Mouse (Mus musculus) MN1 (cell line): ENCODE measurements at regions not wholly inside any gene's neighbourhood (a gene's known extent, or its start where the extent isn't known, plus 50 kb on each side); places are given as distances from the start of the nearest gene placed in this dataset.

Source experiments
- DNase-seq: peaks from one replicate; pipeline ENCODE4 v3.0.0-alpha.2; 2016; ENCODE audit warnings: low spot score

GRCm38 (mm10) chr2:160421216-160421911 lies 54.5 kb upstream of the Mafb start:
- no peak for DNase-seq

DNA sequence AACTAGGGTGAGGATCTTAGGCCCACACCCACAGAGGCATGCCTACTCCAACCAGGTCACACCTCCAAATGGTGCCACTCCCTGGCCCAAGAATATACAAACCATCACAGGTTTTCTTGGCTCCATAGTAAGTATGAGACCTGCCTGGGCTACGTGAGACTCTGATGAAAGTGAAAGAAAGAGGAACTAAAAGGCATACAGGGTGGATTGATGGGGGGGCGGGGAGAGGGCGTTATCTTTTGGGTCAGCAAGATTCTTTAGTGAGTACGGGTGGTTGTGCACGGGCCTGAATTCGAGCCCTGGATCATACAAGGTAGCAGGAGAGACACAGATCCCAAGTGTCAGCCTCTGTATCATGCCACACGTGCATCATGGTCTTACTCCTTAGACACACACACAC lies 57.6 kb upstream of the Mafb start:
- DNase-seq: no peak

- DNase-seq: no peak
Observed at GRCm38 (mm10) chr2:160427431-160427830, 60.6 kb upstream of the Mafb start.

DNA sequence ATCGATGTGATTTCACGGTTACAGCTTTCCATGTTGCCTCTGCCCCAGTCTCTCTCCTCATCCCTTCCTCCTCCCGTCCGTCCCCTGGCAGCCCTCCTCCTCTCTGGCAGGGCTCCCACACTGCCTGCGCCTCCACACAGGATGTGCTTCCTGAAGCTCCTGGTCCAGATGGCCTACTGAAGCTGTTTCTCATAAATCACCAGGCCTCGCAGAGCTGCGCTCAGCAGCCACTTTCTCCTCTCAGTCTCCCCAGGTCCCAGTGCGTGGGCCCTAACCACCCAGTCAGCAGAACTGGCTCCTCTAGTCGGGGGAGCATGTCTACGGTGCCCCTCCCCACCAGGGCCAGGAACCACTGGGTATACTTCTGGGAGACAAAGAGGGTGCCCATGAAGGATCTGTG lies 66.4 kb upstream of the Mafb start:
- DNase-seq: peak; percentile 85

DNA sequence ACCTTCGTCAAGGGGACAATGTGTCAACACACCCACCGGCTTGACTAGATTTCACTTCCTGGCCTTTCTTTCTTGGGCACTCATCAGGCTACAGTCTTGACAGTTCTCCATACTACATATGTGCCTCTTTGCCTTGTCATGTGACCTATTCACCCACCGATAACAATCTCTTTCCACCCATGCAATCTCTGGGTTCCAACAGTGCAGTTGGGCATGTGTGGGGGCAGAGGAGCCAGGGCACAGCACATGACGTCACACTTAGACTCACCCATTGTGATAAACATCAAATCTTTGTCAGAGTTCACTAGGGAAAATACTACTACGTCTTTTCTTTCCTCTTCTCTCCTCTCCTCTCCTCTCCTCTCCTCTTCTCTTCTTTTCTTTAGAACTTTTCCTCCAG lies 67.8 kb upstream of the Mafb start:
- no peak for DNase-seq

DNA sequence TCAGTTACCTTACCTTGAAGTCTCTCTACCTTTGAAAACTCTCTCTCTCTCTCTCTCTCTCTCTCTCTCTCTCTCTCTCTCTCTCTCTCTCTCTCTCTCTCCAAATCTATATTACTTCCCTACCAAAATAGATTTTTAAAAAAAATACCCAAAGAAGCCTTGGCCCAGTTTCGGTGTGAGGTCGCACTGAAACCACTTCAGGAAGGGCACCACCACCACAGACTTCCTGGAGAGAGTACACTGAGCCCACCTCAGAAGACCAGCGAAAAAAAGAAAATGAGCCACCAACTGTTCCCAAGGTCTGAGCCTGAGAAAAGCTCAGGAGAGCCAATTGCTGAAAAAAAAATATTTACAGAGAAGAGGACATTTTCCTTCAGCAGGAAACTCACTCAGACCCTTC lies 68.8 kb upstream of the Mafb start:
- no peak for DNase-seq

DNA sequence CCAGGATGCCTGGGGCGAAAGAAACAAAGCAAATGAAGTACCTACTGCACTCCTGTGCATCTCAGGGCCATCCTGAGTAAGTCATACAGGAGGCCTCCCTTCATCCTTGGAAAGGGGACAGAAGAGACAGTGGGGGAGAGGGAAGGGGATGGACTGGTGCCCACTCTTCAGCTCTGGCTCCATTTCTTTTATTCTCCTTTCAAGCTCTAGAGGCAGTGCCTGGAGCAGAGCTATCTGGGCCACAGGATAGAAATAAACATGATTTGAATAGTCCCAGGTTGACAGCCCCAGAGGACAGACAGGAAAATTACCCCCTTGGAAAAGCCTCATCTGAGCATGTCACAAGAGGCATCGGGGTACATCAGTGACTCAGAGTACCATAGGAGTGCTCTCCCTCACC lies 72.2 kb upstream of the Mafb start:
- no peak for DNase-seq

DNA sequence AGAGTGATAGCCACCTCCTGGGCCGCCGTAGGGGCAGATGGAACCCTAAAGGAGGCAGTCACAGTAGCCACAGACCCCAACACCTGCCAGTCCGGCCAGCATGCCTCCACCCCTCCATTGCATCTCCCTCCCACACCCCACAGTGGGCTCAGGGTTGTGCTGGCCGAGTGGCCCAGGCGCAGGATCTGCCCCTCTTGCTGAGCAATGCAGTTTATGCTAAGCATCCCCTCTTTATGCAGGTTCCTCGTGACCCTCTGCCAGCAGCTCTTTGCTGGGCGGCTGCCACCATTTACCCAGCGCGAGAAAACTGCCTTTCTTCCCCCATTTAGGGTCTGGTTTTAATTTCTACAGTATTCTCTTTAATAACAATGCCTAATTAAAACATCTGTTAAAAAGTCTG lies 73.4 kb upstream of the Mafb start:
- no peak for DNase-seq

GRCm38 (mm10) chr2:160451057-160451456 lies 84.2 kb upstream of the Mafb start:
- no peak for DNase-seq

- DNase-seq: peak; percentile 82
Observed at GRCm38 (mm10) chr2:160451481-160452238, 84.8 kb upstream of the Mafb start.

GRCm38 (mm10) chr2:160452239-160452530 lies 85.3 kb upstream of the Mafb start:
- no peak for DNase-seq

DNA sequence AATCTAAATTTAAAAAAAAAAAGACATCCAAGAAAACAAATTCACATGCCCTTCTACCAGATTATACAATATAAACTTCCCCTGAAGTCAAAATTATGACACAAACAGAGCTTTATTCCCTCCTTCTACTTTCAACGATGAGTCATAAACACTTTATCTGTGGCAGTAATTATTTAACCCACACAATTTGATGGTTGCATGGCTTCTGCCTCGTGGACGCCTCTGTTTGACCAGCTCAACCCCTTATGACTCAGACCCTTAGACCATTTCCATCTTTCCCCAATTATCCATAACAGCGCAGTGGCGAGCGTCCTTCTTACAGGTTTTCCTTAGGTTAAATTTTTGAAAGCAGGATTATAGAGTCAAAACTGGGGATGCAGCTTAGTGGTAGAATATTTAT lies 85.9 kb upstream of the Mafb start:
- peak; percentile 29 for DNase-seq

GRCm38 (mm10) chr2:160455617-160456016 lies 88.8 kb upstream of the Mafb start:
- DNase-seq: peak; percentile 28

DNA sequence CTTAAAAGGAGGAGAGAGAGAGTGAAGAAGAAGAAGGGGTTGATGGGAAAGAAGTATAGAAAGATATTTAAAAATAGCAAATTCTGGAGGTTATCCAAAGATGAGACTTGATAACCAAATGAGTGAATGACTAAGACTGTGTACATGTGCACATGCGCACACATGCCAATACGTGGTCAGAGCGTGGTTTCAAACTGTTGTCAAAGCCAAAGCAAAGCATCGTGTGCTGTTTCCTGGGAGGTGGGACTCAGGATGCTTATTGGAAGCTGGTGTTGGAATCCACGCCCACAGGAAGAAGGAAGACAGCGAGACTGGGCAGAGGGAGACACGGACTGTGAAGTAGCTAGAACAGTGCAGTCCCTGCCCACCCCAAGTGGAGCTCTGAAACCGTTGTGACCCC lies 89.8 kb upstream of the Mafb start:
- DNase-seq: no peak

DNA sequence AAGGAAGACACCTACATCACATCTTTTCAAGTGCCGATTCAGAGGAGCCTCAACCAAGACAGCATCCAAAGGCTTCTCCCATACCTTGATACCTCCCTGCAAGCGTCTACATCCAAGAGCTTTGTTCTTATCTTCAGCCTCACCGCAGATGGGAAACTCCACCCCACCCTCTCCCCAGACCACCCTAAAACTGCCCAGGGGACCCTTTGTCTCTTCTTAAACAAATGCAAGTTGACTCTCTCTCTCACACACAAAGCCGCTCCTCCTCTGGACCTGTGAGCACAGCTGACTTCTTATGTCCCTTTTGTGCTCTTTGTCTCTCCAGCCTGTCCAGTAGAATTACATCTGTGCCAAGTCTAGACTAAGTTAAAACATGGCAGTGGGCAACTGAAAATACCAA lies 104.7 kb upstream of the Mafb start:
- no peak for DNase-seq

GRCm38 (mm10) chr2:160476181-160476580 lies 109.3 kb upstream of the Mafb start:
- DNase-seq: no peak

GRCm38 (mm10) chr2:160479240-160479639 lies 112.4 kb upstream of the Mafb start:
- no peak for DNase-seq

DNA sequence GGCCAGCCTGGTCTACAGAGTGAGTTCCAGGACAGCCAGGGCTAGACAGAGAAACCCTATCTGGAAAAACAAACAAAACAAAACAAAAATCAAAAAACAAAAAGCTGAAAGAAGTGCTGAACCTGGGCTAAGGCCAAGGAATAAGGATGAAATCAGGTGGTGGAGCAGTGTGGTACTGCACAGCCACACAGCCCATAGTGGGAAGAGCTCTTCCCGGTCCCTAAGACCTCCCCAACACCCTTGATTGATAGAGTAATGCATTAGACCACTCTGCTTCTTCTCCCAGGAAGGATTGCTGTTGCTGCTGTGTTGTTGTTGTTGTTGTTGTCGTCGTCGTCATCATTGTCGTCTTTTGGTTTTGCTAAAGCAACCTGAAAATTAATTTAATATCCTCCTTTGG lies 118.2 kb upstream of the Mafb start:
- no peak for DNase-seq

DNA sequence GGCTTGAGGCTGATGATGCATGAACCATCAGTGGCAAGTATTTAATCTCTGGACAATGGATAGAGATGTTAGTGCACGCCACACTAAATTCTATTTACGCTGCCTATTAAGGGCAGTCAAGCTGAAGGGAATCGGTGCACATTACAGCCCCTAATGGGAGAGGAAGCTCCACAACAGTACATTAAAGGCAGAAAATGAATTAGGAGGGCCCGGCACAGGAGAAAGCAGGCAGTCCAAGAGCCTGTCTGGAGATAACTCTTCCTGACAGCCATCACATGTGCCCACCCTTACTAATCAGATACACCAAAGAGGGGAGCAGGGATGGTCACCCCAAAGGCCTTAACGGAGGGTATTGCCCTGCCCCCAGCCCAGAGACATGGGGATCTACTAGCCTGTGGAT lies 118.7 kb upstream of the Mafb start:
- DNase-seq: no peak

DNA sequence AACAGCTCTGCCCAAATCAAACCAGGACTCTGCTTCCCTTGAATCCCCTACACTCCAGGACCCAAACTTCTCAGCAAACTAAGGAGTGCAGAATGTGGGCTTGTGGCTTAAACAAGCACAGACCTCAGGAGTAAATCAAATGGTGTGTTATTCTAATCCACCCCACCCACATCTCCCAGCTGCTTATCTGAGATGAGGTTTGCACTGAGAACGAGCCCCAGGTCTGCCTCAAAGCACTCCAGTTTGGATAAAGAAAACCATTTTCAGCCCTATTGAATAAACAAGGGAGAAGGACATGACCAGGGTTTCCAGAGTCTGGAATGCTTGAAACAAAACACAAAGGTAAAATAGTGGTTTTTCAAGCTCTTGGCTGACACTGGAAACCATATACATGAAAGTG lies 132.9 kb upstream of the Mafb start:
- no peak for DNase-seq

DNA sequence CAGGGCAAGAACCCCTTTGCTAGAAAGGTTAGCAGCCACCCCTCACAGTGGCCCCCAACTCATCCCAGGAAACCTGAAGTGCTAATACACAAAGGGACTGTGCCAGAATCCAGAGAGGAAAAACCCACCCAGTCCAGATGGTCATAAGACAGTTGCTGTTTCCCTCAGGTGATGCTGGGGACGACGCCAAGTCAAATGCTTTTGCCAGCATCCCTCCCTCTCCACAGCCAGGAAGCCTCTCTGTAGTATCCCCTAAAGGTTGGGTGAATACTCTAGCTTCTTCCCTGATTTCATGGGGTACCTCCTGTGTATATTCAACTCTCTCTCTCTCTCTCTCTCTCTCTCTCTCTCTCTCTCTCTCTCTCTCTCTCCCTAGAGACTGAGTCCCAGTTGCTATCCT lies 136.0 kb upstream of the Mafb start:
- DNase-seq: no peak

DNA sequence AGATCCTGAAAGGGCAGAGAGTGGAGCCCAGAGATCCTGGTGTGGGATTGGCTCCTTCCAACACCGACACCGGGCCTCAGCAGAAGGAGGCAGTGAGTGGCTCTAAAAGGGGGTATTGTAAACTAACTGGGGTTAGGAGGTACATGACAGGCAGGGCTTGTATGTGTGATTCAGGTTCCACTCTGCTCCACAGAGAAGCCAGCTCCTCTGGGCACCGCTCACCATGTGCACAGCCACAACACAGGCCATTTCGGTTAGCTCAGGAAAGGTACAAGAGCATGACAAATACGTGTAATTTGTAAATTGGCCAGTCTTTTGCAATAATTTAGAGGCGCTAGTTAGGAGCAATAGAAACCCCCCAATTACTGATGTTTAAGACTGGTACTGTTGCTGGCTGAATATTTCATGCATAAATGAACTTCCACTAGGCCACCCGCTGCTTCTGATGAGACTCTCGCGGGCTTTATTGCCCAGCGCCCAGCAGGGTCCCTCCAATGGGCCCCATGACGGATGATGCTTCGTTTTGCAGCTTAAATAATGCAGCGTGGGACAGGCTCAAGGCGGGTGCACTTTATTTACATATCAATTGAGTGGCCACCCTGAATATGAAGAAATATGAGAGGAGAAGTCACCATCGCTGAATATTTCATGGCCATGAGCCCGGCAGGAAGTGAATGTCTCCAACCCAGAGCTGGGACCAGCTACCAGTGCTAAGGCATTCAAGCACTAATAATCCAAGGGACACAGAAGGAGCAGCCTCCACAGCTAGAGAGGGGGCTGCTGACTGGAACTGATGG lies 136.9 kb upstream of the Mafb start:
- DNase-seq: no peak

- no peak for DNase-seq
Observed at GRCm38 (mm10) chr2:160504394-160504657, 137.5 kb upstream of the Mafb start.

DNA sequence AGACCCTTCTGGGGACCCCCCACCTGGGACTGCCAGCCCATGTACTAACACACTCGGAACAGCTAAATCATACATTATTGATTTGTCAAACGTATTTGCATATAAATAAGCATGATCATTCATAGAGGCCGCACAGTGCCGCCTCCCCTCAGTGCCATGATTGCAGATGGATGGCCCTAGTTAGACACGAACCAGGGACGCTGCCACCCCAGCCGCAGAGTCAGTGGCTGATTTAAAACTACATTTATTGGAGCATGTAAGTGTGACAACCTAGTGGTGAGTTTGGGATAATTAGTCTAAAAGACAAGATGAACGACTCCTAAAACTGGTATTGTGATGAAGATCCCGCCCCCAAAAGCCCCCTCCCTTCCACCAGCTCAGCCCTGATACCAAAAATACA lies 138.3 kb upstream of the Top1 start:
- DNase-seq: no peak
